Mouse (Mus musculus): ENCODE measurements around the gene Mxra8. TPM values are rescaled to one million over a fixed set of nuclear protein-coding genes. Genes with fewer than 3 reads are reported as not detected.
A peak's percentile ranks its signal among the peaks of the same experiment; 100 is the strongest.

Mxra8 gene
- polyA plus RNA-seq, 1 experiment from 2014 or later: 39.9 TPM

GRCm38 (mm10) chr4:155863001-155863400 lies 23.5 kb downstream of the Mxra8 start, which contains the start of gene Tas1r3:
TSS of gene Tas1r3 (minus strand) at chr4:155863362.
- no peaks in the 10 kb centered on the region for H3K9me3 ChIP-seq (ENCODE audit: control insufficient read depth)
- no peak within 1 kb of the TSS for H3K27ac ChIP-seq (ENCODE audit: low read depth, low read length)
- H3K27me3 ChIP-seq (replicated peaks; ENCODE audit: control insufficient read depth, insufficient read depth, low read length): no peaks in the 10 kb centered on the region
- TF ChIP-seq CTCF (IDR thresholded peaks at IDR 0.05; ENCODE audit: low read depth): no peak
- no peak within 1 kb of the TSS for H3K9ac ChIP-seq (ENCODE audit: low read depth, low read length)
- H3K4me1 ChIP-seq (replicated peaks; ENCODE audit: control insufficient read depth, insufficient read depth, low read length): no peaks in the 10 kb centered on the region
- H3K4me3 ChIP-seq (ENCODE audit: low read depth, low read length): no peak within 1 kb of the TSS
- no peak within 1 kb of the TSS for H3K4me2 ChIP-seq (replicated peaks; ENCODE audit: low read depth)
- no peak for ATAC-seq
- peaks cover 45% of the 10 kb centered on the region for H3K36me3 ChIP-seq (ENCODE audit: control insufficient read depth, insufficient read depth)
- WGBS: 68% methylated on average over 5 of the region's 5 CpGs

- peak; percentile 71 for ATAC-seq
- peak overlapping the region; percentile 74 for H3K27ac ChIP-seq (ENCODE audit: low read depth, low read length)
Measured at GRCm38 (mm10) chr4:155868614-155869298, 29.3 kb downstream of the Mxra8 start.

GRCm38 (mm10) chr4:155869317-155870033 lies 30.0 kb downstream of the Mxra8 start, which contains the start of the genes Cptp and Ints11:
TSS of gene Cptp (minus strand) at chr4:155869440.
TSS of gene Ints11 (plus strand) at chr4:155869546.
- peak within 1 kb of the TSS; percentile 97 for H3K4me2 ChIP-seq (replicated peaks; ENCODE audit: low read depth)
- H3K27ac ChIP-seq (ENCODE audit: low read depth, low read length): peak within 1 kb of the TSS; percentile 74
- peak; percentile 96 for ATAC-seq
- no peaks in the 10 kb centered on the region for H3K4me1 ChIP-seq (replicated peaks; ENCODE audit: control insufficient read depth, insufficient read depth, low read length)
- WGBS: under 1% methylated on average over 63 of the region's 63 CpGs
- peaks cover 47% of the 10 kb centered on the region for H3K36me3 ChIP-seq (ENCODE audit: control insufficient read depth, insufficient read depth)
- H3K4me3 ChIP-seq (ENCODE audit: low read depth, low read length): peak within 1 kb of the TSS; percentile 90
- H3K27me3 ChIP-seq (replicated peaks; ENCODE audit: control insufficient read depth, insufficient read depth, low read length): no peaks in the 10 kb centered on the region
- TF ChIP-seq CTCF (IDR thresholded peaks at IDR 0.05; ENCODE audit: low read depth): peak; percentile 66
- H3K9me3 ChIP-seq (ENCODE audit: control insufficient read depth): no peaks in the 10 kb centered on the region
- peak within 1 kb of the TSS; percentile 57 for H3K9ac ChIP-seq (ENCODE audit: low read depth, low read length)

More at GRCm38 (mm10) chr4:155868614-155869298, 29.3 kb downstream of the Mxra8 start:
- no peaks in the 10 kb centered on the region for H3K4me1 ChIP-seq (replicated peaks; ENCODE audit: control insufficient read depth, insufficient read depth, low read length)
- TF ChIP-seq CTCF (IDR thresholded peaks at IDR 0.05; ENCODE audit: low read depth): no peak
- H3K4me2 ChIP-seq (replicated peaks; ENCODE audit: low read depth): peak overlapping the region; percentile 97
- WGBS: 5% methylated on average over 22 of the region's 22 CpGs
- no peaks in the 10 kb centered on the region for H3K27me3 ChIP-seq (replicated peaks; ENCODE audit: control insufficient read depth, insufficient read depth, low read length)
- peak overlapping the region; percentile 57 for H3K9ac ChIP-seq (ENCODE audit: low read depth, low read length)
- peaks cover 41% of the 10 kb centered on the region for H3K36me3 ChIP-seq (ENCODE audit: control insufficient read depth, insufficient read depth)
- H3K4me3 ChIP-seq (ENCODE audit: low read depth, low read length): peak overlapping the region; percentile 90
- H3K9me3 ChIP-seq (ENCODE audit: control insufficient read depth): no peaks in the 10 kb centered on the region

GRCm38 (mm10) chr4:155871404-155871803 lies 31.9 kb downstream of the Mxra8 start:
- no peak overlapping the region for H3K4me2 ChIP-seq (replicated peaks; ENCODE audit: low read depth)
- no peak for ATAC-seq
- no peak overlapping the region for H3K4me3 ChIP-seq (ENCODE audit: low read depth, low read length)
- no peak overlapping the region for H3K9ac ChIP-seq (ENCODE audit: low read depth, low read length)
- H3K36me3 ChIP-seq (ENCODE audit: control insufficient read depth, insufficient read depth): peaks cover 43% of the 10 kb centered on the region
- H3K4me1 ChIP-seq (replicated peaks; ENCODE audit: control insufficient read depth, insufficient read depth, low read length): no peaks in the 10 kb centered on the region
- WGBS: 79% methylated on average over 7 of the region's 7 CpGs
- no peak for TF ChIP-seq CTCF (IDR thresholded peaks at IDR 0.05; ENCODE audit: low read depth)
- no peak overlapping the region for H3K27ac ChIP-seq (ENCODE audit: low read depth, low read length)
- H3K9me3 ChIP-seq (ENCODE audit: control insufficient read depth): no peaks in the 10 kb centered on the region
- no peaks in the 10 kb centered on the region for H3K27me3 ChIP-seq (replicated peaks; ENCODE audit: control insufficient read depth, insufficient read depth, low read length)

DNA sequence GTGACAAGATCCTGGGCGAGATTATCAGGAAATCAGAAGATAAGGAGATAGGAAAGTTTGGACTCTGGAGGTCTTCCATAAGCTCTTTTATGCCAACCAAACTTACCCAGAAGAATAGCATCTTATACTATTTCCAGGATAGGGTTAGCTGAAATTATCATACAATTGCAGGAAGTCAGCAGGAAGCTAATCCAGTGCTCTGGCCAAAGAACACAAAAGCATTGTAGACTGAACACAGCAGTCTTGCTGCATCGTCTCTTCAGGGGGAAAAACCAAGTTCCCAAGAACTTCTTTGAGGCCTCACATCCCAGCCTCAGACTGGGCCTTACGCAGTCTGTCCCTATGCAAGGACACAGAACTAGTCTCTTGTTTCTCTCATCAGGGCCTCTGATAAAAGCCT lies 44.1 kb downstream of the Mxra8 start:
- H3K9me3 ChIP-seq (ENCODE audit: control insufficient read depth): no peaks in the 10 kb centered on the region
- H3K27me3 ChIP-seq (replicated peaks; ENCODE audit: control insufficient read depth, insufficient read depth, low read length): no peaks in the 10 kb centered on the region
- H3K27ac ChIP-seq (ENCODE audit: low read depth, low read length): peak overlapping the region; percentile 21; the same call in 1 of the 2 replicates
- no peak overlapping the region for H3K4me3 ChIP-seq (ENCODE audit: low read depth, low read length)
- 72% methylated on average over 3 of the region's 3 CpGs for WGBS
- no peak overlapping the region for H3K4me2 ChIP-seq (replicated peaks; ENCODE audit: low read depth)
- ATAC-seq: no peak
- peaks cover 36% of the 10 kb centered on the region for H3K36me3 ChIP-seq (ENCODE audit: control insufficient read depth, insufficient read depth)
- H3K4me1 ChIP-seq (replicated peaks; ENCODE audit: control insufficient read depth, insufficient read depth, low read length): no peaks in the 10 kb centered on the region
- no peak for TF ChIP-seq CTCF (IDR thresholded peaks at IDR 0.05; ENCODE audit: low read depth)
- H3K9ac ChIP-seq (ENCODE audit: low read depth, low read length): no peak overlapping the region

DNA sequence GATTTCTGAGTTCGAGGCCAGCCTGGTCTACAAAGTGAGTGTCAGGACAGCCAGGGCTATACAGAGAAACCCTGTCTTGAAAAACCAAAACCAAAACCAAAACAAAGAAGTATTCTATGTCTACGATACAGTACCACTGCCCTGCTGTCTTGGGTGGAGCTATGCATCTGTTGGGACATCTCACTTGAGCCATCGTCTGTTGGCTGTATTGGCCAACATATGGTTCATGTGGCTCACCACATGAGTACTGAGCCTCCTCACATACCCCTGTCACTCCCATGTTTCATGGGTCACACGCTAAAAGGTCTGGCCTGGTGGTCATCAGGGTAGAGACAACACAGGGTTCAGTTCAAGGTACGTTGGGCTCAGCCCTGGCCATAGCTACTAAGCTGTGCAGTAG lies 46.9 kb downstream of the Mxra8 start:
- no peak overlapping the region for H3K27ac ChIP-seq (ENCODE audit: low read depth, low read length)
- ATAC-seq: no peak
- WGBS: 92% methylated on average over 5 of the region's 5 CpGs
- no peak for TF ChIP-seq CTCF (IDR thresholded peaks at IDR 0.05; ENCODE audit: low read depth)
- H3K27me3 ChIP-seq (replicated peaks; ENCODE audit: control insufficient read depth, insufficient read depth, low read length): no peaks in the 10 kb centered on the region
- 0 out of 2 replicates have a peak, but pooled peaks cover 3% of the 10 kb centered on the region for H3K4me1 ChIP-seq (replicated peaks; ENCODE audit: control insufficient read depth, insufficient read depth, low read length)
- no peak overlapping the region for H3K4me2 ChIP-seq (replicated peaks; ENCODE audit: low read depth)
- no peak overlapping the region for H3K9ac ChIP-seq (ENCODE audit: low read depth, low read length)
- no peak overlapping the region for H3K4me3 ChIP-seq (ENCODE audit: low read depth, low read length)
- H3K36me3 ChIP-seq (ENCODE audit: control insufficient read depth, insufficient read depth): peaks cover 48% of the 10 kb centered on the region
- no peaks in the 10 kb centered on the region for H3K9me3 ChIP-seq (ENCODE audit: control insufficient read depth)
